Mouse (Mus musculus): ENCODE measurements around the gene Gm29564. TPM values are rescaled to one million over a fixed set of nuclear protein-coding genes. Genes with fewer than 3 reads are reported as not detected.
"Not testable (repeated sequence)": the region's sequence is repeated elsewhere in the genome, so short reads cannot be mapped to it uniquely, and the experiment has no call there.

Gene Gm29564
- polyA plus RNA-seq (2015; fragmentation: Nextera tagmentation; extraction: Ambion mirVana): not detected in 2 replicates

DNA sequence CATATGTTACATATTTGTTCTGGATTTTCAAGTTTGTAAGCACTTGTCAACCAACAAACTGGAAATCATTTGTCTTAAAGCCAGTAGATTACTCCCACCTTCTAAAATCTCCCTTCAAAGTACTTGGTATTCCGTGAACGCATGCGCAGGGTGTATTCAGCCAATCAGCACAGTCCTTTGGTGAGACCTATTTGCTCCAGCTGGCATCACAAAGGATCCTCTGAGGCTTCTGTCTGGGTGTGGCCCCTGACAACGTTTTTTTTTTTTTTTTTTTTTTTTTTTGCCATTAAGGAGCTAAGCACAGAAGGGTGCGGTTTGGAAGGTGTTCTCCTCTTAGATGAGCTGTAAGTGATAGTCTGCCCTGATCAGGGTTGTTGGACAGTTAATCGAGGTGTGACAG is at the start of gene Gm29564:
Gm29564 (plus strand) TSS at position 301 of the 400 bp plus-strand sequence.
- H3K4me3 ChIP-seq (ENCODE audit: low read depth, low read length); DNase-seq (ENCODE audit: low spot score); H3K36me3 ChIP-seq (ENCODE audit: insufficient read depth, low read length); H3K4me1 ChIP-seq (ENCODE audit: insufficient read depth, low read depth, low read length); H3K27me3 ChIP-seq (replicated peaks; ENCODE audit: insufficient read depth, low read length); H3K4me2 ChIP-seq (replicated peaks; ENCODE audit: low read depth, low read length); H3K9me3 ChIP-seq (ENCODE audit: low read length); H3K9ac ChIP-seq (replicated peaks; ENCODE audit: low read depth); ATAC-seq; H3K27ac ChIP-seq (ENCODE audit: low read length): not testable (repeated sequence)
- WGBS: no CpG with 5 or more reads among the region's 6 CpGs

Other genes starting within 250 kb of the Gm29564 start
- not detected in 2 replicates for gene Gm20867, start 249.8 kb upstream of the Gm29564 start, polyA plus RNA-seq (2015; fragmentation: Nextera tagmentation; extraction: Ambion mirVana)

Measured in lung, postnatal 0 days (tissue).